Mouse (Mus musculus) thymus, postnatal 14 days (tissue): Measurements from ENCODE around the gene L3mbtl2.
A peak's percentile ranks its signal among the peaks of the same experiment; 100 is the strongest.

ENCODE experiments used
- DNase-seq: peaks from one replicate; pipeline ENCODE4 v3.0.0; 2021

L3mbtl2 gene

GRCm38 (mm10) chr15:81709686-81710085 lies 46.0 kb downstream of the L3mbtl2 start:
- DNase-seq = no peak

GRCm38 (mm10) chr15:81710801-81711200 lies 47.1 kb downstream of the L3mbtl2 start:
- no peak for DNase-seq

GRCm38 (mm10) chr15:81713742-81714141 lies 50.1 kb downstream of the L3mbtl2 start:
- no peak for DNase-seq

- DNase-seq = no peak
Measured at GRCm38 (mm10) chr15:81718336-81719138, 54.8 kb downstream of the L3mbtl2 start.

GRCm38 (mm10) chr15:81719139-81719531 lies 55.4 kb downstream of the L3mbtl2 start:
- no peak for DNase-seq

GRCm38 (mm10) chr15:81722361-81722760 lies 58.7 kb downstream of the L3mbtl2 start:
- no peak for DNase-seq

GRCm38 (mm10) chr15:81723653-81724052 lies 60.0 kb downstream of the L3mbtl2 start:
- DNase-seq = no peak

- DNase-seq = no peak
Measured at GRCm38 (mm10) chr15:81725965-81726364, 62.3 kb downstream of the L3mbtl2 start.

GRCm38 (mm10) chr15:81729241-81729791 lies 65.6 kb downstream of the L3mbtl2 start:
- no peak for DNase-seq

- DNase-seq = peak; percentile 98
Measured at GRCm38 (mm10) chr15:81729792-81730635, 66.3 kb downstream of the L3mbtl2 start.

GRCm38 (mm10) chr15:81735075-81735474 lies 71.4 kb downstream of the L3mbtl2 start:
- DNase-seq = no peak
